Mouse (Mus musculus): ENCODE data around the gene Mtf2.
"Not testable (repeated sequence)": the region's sequence is repeated elsewhere in the genome, so short reads cannot be mapped to it uniquely, and the experiment has no call there.

The Mtf2 gene

GRCm38 (mm10) chr5:108079603-108080002 is 14.1 kb downstream of the Mtf2 start:
- intact Hi-C loops (cut with DNase I): loop anchor here (5.0 kb wide), 1 partner anchor 42 kb away; no protein-coding TSS in a partner anchor

- intact Hi-C loops (cut with DNase I): loop anchor here (5.0 kb wide), 1 partner anchor 45 kb away; no protein-coding TSS in a partner anchor
These were observed 16.9 kb downstream of the Mtf2 start for GRCm38 (mm10) chr5:108082380-108082779.

GRCm38 (mm10) chr5:108085440-108085839 is 20.0 kb downstream of the Mtf2 start:
- intact Hi-C loops (cut with DNase I): no loop called here

GRCm38 (mm10) chr5:108092731-108093130 is 27.3 kb downstream of the Mtf2 start:
- intact Hi-C loops (cut with DNase I): not testable (repeated sequence)

GRCm38 (mm10) chr5:108097676-108098075 is 32.2 kb downstream of the Mtf2 start:
- intact Hi-C loops (cut with DNase I): no loop called here

GRCm38 (mm10) chr5:108100196-108100595 is 34.7 kb downstream of the Mtf2 start:
- intact Hi-C loops (cut with DNase I): no loop called here

GRCm38 (mm10) chr5:108104306-108104705 is 38.8 kb downstream of the Mtf2 start:
- intact Hi-C loops (cut with DNase I): no loop called here

GRCm38 (mm10) chr5:108109346-108109745 is 43.9 kb downstream of the Mtf2 start:
- intact Hi-C loops (cut with DNase I): no loop called here

GRCm38 (mm10) chr5:108117693-108118092 is 52.2 kb downstream of the Mtf2 start:
- intact Hi-C loops (cut with DNase I): no loop called here

GRCm38 (mm10) chr5:108120221-108120900 is 54.9 kb downstream of the Mtf2 start:
- intact Hi-C loops (cut with DNase I): no loop called here

GRCm38 (mm10) chr5:108131849-108132440 is 66.5 kb downstream of the Mtf2 start:
- intact Hi-C loops (cut with DNase I): loop anchor here (10.0 kb wide), 1 partner anchor 133 kb away; the partner anchor contains the start of gene Dr1

GRCm38 (mm10) chr5:108132441-108133243 is 67.2 kb downstream of the Mtf2 start, which contains the start of the genes Tmed5 and Ccdc18:
TSS of gene Tmed5 (minus strand) at chr5:108132620.
TSS of gene Ccdc18 (plus strand) at chr5:108132875.
- intact Hi-C loops (cut with DNase I): loop anchor here (10.0 kb wide), 1 partner anchor 132 kb away; the partner anchor contains the start of gene Dr1

- intact Hi-C loops (cut with DNase I): no loop called here
These were observed 87.1 kb downstream of the Mtf2 start for GRCm38 (mm10) chr5:108152592-108152991.
